Mouse (Mus musculus) embryonic fibroblast, embryonic 13.5 days (primary cell): Measurements from ENCODE around the gene Unc5cl.

Experiments
- CTCF ChIP-seq: IDR thresholded peaks from 2 replicates; pipeline ENCODE4 v1.5.1; 2011; ENCODE audit warnings: mild to moderate bottlenecking, control low read depth, low read length, moderate library complexity, borderline replicate concordance; ENCODE audit not compliant: insufficient read depth
- POLR2A ChIP-seq: IDR thresholded peaks from 2 replicates; pipeline ENCODE4 v1.6.1; 2011; ENCODE audit warnings: low read depth, mild to moderate bottlenecking, control low read depth, low read length, moderate library complexity

GRCm38 (mm10) chr17:48500846-48501445 is 46.2 kb downstream of the Unc5cl start:
- TF ChIP-seq CTCF (no peak), POLR2A (no peak)
